Mouse (Mus musculus): ENCODE results near the gene Tmem42. TPM values are rescaled to one million over a fixed set of nuclear protein-coding genes. Genes with fewer than 3 reads are reported as not detected.

Tmem42 gene
- total RNA-seq (2021), result 10 to 100 TPM; 11.6 to 13.4 TPM
- long read RNA-seq, experiment 1, transcript Tmem42-201 (3 exons, 1,041 nt), result major isoform, 30 of 33 reads
- long read RNA-seq, experiment 1, partial matches to known transcripts, result 2 of 33 reads
- long read RNA-seq, experiment 1, other reads (novel, unspliced or antisense), result 0 of 33 reads
- long read RNA-seq, experiment 2, transcript Tmem42-201 (3 exons, 1,041 nt), result major isoform, 27 of 30 reads
- long read RNA-seq, experiment 2, partial matches to known transcripts, result 0 of 30 reads
- long read RNA-seq, experiment 2, other reads (novel, unspliced or antisense), result 3 of 30 reads

GRCm38 (mm10) chr9:123020995-123021631 is at the start of gene Tmem42:
Gene Tmem42, plus strand, starts transcription at chr9:123021326.
- DNase-seq, result peak; percentile 85 to 87
- intact Hi-C loops (cut with DNase I), result loop anchor here (10.0 kb wide), 1 partner anchor 504 kb away; the partner anchor contains the start of gene Sacm1l

GRCm38 (mm10) chr9:122998406-122999192 is 22.5 kb upstream of the Tmem42 start:
- DNase-seq, result no peak
- intact Hi-C loops (cut with DNase I), result no loop called here

GRCm38 (mm10) chr9:122999193-122999586 is 21.9 kb upstream of the Tmem42 start:
- intact Hi-C loops (cut with DNase I), result no loop called here
- DNase-seq, result no peak

GRCm38 (mm10) chr9:123004718-123005117 is 16.4 kb upstream of the Tmem42 start:
- DNase-seq, result no peak
- intact Hi-C loops (cut with DNase I), result no loop called here

GRCm38 (mm10) chr9:123006071-123006470 is 15.1 kb upstream of the Tmem42 start:
- no peak for DNase-seq
- intact Hi-C loops (cut with DNase I), result no loop called here

- intact Hi-C loops (cut with DNase I), result loop anchor here (10.0 kb wide), 1 partner anchor 503 kb away; the partner anchor contains the start of gene Sacm1l
- no peak for DNase-seq
Measured at GRCm38 (mm10) chr9:123021636-123022379, 682 bp downstream of the Tmem42 start.

- no peak for DNase-seq
- intact Hi-C loops (cut with DNase I), result loop anchor here (10.0 kb wide), 1 partner anchor 501 kb away; the partner anchor contains the start of gene Sacm1l
Measured at GRCm38 (mm10) chr9:123024201-123024600, 3.1 kb downstream of the Tmem42 start.

- DNase-seq, result no peak
- intact Hi-C loops (cut with DNase I), result no loop called here
Measured at GRCm38 (mm10) chr9:123031496-123032246, 10.5 kb downstream of the Tmem42 start.

GRCm38 (mm10) chr9:123034426-123034825 is 13.3 kb downstream of the Tmem42 start, which contains the start of gene Tgm4:
Gene Tgm4, plus strand, starts transcription at chr9:123034726.
- intact Hi-C loops (cut with DNase I), result no loop called here
- no peak for DNase-seq

GRCm38 (mm10) chr9:123047665-123048064 is 26.5 kb downstream of the Tmem42 start:
- no peak for DNase-seq
- intact Hi-C loops (cut with DNase I), result no loop called here

- DNase-seq, result no peak
- intact Hi-C loops (cut with DNase I), result no loop called here
Measured at GRCm38 (mm10) chr9:123058724-123059292, 37.7 kb downstream of the Tmem42 start.

- no peak for DNase-seq
- intact Hi-C loops (cut with DNase I), result no loop called here
Measured at GRCm38 (mm10) chr9:123060172-123060571, 39.0 kb downstream of the Tmem42 start.

Other genes starting within 250 kb of the Tmem42 start
- gene Tcaim, start 215.8 kb upstream of the Tmem42 start, total RNA-seq (2021), result 10 to 100 TPM; 34.8 to 35.2 TPM
- gene Gm35549, start 177.3 kb upstream of the Tmem42 start, total RNA-seq (2021), result not detected
- gene Zfp445, start 155.3 kb upstream of the Tmem42 start, total RNA-seq (2021), result 100 to 1,000 TPM; 109 to 113 TPM
- gene Zkscan7, start 135.6 kb upstream of the Tmem42 start, total RNA-seq (2021), result 1 to 10 TPM; 4.8 to 5.0 TPM
- gene Zfp105, start 98.3 kb upstream of the Tmem42 start, total RNA-seq (2021), result 1 to 10 TPM; 3.0 to 3.1 TPM
- gene 1110059G10Rik, start 70.3 kb upstream of the Tmem42 start, total RNA-seq (2021), result 10 to 100 TPM; 18.4 to 19.2 TPM
- 1 to 10 TPM; 2.9 to 4.1 TPM for gene Kif15, start 70.3 kb upstream of the Tmem42 start, total RNA-seq (2021)
- not detected for gene Tgm4, start 13.4 kb downstream of the Tmem42 start, total RNA-seq (2021)
- gene Zdhhc3, start 91.9 kb downstream of the Tmem42 start, total RNA-seq (2021), result 10 to 100 TPM; 43.2 to 45.0 TPM
- 10 to 100 TPM; 25.5 to 30.8 TPM for gene Exosc7, start 91.9 kb downstream of the Tmem42 start, total RNA-seq (2021)
- gene Clec3b, start 129.6 kb downstream of the Tmem42 start, total RNA-seq (2021), result 10 to 100 TPM; 62.4 to 67.9 TPM
- gene Cdcp1, start 194.7 kb downstream of the Tmem42 start, total RNA-seq (2021), result under 1 TPM; 0.07 to 0.29 TPM
- 10 to 100 TPM in 1 of 2 experiments, 1 to 10 TPM in 1; 9.7 to 13.9 TPM for gene Tmem158, start 239.4 kb downstream of the Tmem42 start, total RNA-seq (2021)